Mouse (Mus musculus) ES-Bruce4 (cell line): ENCODE results near the gene Krr1. TPM values are rescaled to one million over a fixed set of nuclear protein-coding genes. Genes with fewer than 3 reads are reported as not detected.
"Not testable (repeated sequence)": the region's sequence is repeated elsewhere in the genome, so short reads cannot be mapped to it uniquely, and the experiment has no call there.

Experiments used
- H3K27ac ChIP-seq: 2 replicates; pipeline ENCODE4 v1.5.1; 2012; ENCODE audit warnings: low read length, inconsistent platforms; ENCODE audit not compliant: insufficient read depth
- H3K27me3 ChIP-seq: 2 replicates; pipeline ENCODE4 v1.6.1; 2012; ENCODE audit warnings: mild to moderate bottlenecking, low read length, inconsistent platforms; ENCODE audit not compliant: control insufficient read depth, poor library complexity, insufficient read depth, severe bottlenecking
- H3K36me3 ChIP-seq: 2 replicates; pipeline ENCODE4 v1.6.1; 2012; ENCODE audit warnings: inconsistent platforms, mild to moderate bottlenecking, low read length, moderate library complexity; ENCODE audit not compliant: control insufficient read depth, poor library complexity, insufficient read depth, severe bottlenecking
- H3K4me1 ChIP-seq: one replicate; pipeline ENCODE4 v1.8.1; 2011; ENCODE audit warnings: low read length; ENCODE audit not compliant: control insufficient read depth, insufficient read depth
- H3K4me3 ChIP-seq: 2 replicates; pipeline ENCODE4 v1.5.1; 2011; ENCODE audit warnings: low read depth, mild to moderate bottlenecking, low read length
- H3K9ac ChIP-seq: 2 replicates; pipeline ENCODE4 v1.6.1; 2012; ENCODE audit warnings: low read depth, mild to moderate bottlenecking, inconsistent platforms; ENCODE audit not compliant: poor library complexity, severe bottlenecking
- H3K9me3 ChIP-seq: replicated peaks from 2 replicates; pipeline ENCODE4 v1.6.1; 2012; ENCODE audit warnings: mild to moderate bottlenecking, low read length, inconsistent platforms; ENCODE audit not compliant: control insufficient read depth, poor library complexity, insufficient read depth, severe bottlenecking
- CTCF ChIP-seq: IDR thresholded peaks from one replicate; pipeline ENCODE4 v1.8.1; 2011; ENCODE audit warnings: low read depth, low read length
- EP300 ChIP-seq: IDR thresholded peaks from 2 replicates; pipeline ENCODE4 v1.6.1; 2011; ENCODE audit warnings: low read depth, low read length; ENCODE audit not compliant: insufficient read depth
- POLR2A ChIP-seq: IDR thresholded peaks from one replicate; pipeline ENCODE4 v1.8.1; 2011; ENCODE audit warnings: low read length; ENCODE audit not compliant: insufficient read depth
- polyA plus RNA-seq: library from polyadenylated mRNA; stranded (reverse); fragments of >200 nt; gene quantifications from 2 replicates; pipeline ENCODE4 v1.2.4, GENCODE M21; 2011; ENCODE audit warnings: low read depth; ENCODE audit not compliant: missing spikeins, insufficient read depth, insufficient read length

The Krr1 gene
- polyA plus RNA-seq, 1 experiment = 77.1 TPM

- Histone ChIP-seq H3K9me3 (no peaks in the 10 kb centered on the region), H3K9ac (no peak overlapping the region), H3K27me3 (no peaks in the 10 kb centered on the region), H3K4me1 (no peaks in the 10 kb centered on the region), H3K4me3 (no peak overlapping the region), H3K36me3 (no peaks in the 10 kb centered on the region), H3K27ac (no peak overlapping the region)
- no peak for TF ChIP-seq EP300
- TF ChIP-seq CTCF = no peak
- TF ChIP-seq POLR2A = no peak
These were observed 28.1 kb downstream of the Krr1 start for GRCm38 (mm10) chr10:112000568-112000967.

GRCm38 (mm10) chr10:112001350-112001749 is 28.9 kb downstream of the Krr1 start:
- H3K27me3 ChIP-seq = no peaks in the 10 kb centered on the region
- H3K9ac ChIP-seq = no peak overlapping the region
- H3K9me3 ChIP-seq = no peaks in the 10 kb centered on the region
- no peaks in the 10 kb centered on the region for H3K4me1 ChIP-seq
- no peak for TF ChIP-seq EP300
- no peak for TF ChIP-seq CTCF
- no peak for TF ChIP-seq POLR2A
- no peak overlapping the region for H3K4me3 ChIP-seq
- H3K27ac ChIP-seq = no peak overlapping the region
- no peaks in the 10 kb centered on the region for H3K36me3 ChIP-seq

- no peak overlapping the region for H3K4me3 ChIP-seq
- H3K4me1 ChIP-seq = no peaks in the 10 kb centered on the region
- H3K27me3 ChIP-seq = no peaks in the 10 kb centered on the region
- no peaks in the 10 kb centered on the region for H3K9me3 ChIP-seq
- H3K9ac ChIP-seq = no peak overlapping the region
- H3K36me3 ChIP-seq = no peaks in the 10 kb centered on the region
- TF ChIP-seq POLR2A (no peak), EP300 (no peak), CTCF (no peak)
- H3K27ac ChIP-seq = no peak overlapping the region
These were observed 29.5 kb downstream of the Krr1 start for GRCm38 (mm10) chr10:112001756-112002520.

GRCm38 (mm10) chr10:112002544-112003215 is 30.2 kb downstream of the Krr1 start, which contains the start of gene Glipr1:
Gene Glipr1 (minus strand): TSS chr10:112002631.
- H3K27ac ChIP-seq = no peak within 1 kb of the TSS
- no peaks in the 10 kb centered on the region for H3K9me3 ChIP-seq
- H3K4me3 ChIP-seq = no peak within 1 kb of the TSS
- H3K9ac ChIP-seq = no peak within 1 kb of the TSS
- H3K4me1 ChIP-seq = no peaks in the 10 kb centered on the region
- no peaks in the 10 kb centered on the region for H3K27me3 ChIP-seq
- no peaks in the 10 kb centered on the region for H3K36me3 ChIP-seq
- TF ChIP-seq POLR2A = no peak
- no peak for TF ChIP-seq CTCF
- no peak for TF ChIP-seq EP300

- not testable (repeated sequence) for H3K9ac ChIP-seq, H3K36me3 ChIP-seq, H3K9me3 ChIP-seq, H3K27ac ChIP-seq, H3K4me1 ChIP-seq, H3K4me3 ChIP-seq, H3K27me3 ChIP-seq
These were observed 37.0 kb downstream of the Krr1 start for GRCm38 (mm10) chr10:112009511-112009910.

- Histone ChIP-seq H3K36me3 (no peaks in the 10 kb centered on the region), H3K9me3 (no peaks in the 10 kb centered on the region), H3K9ac (no peak overlapping the region), H3K27me3 (no peaks in the 10 kb centered on the region), H3K4me1 (no peaks in the 10 kb centered on the region), H3K27ac (no peak overlapping the region), H3K4me3 (no peak overlapping the region)
- TF ChIP-seq EP300 = no peak
These were observed 51.1 kb downstream of the Krr1 start for GRCm38 (mm10) chr10:112023585-112023984.

- not testable (repeated sequence) for H3K36me3 ChIP-seq, H3K4me1 ChIP-seq, H3K27me3 ChIP-seq, H3K27ac ChIP-seq, H3K4me3 ChIP-seq, H3K9ac ChIP-seq, H3K9me3 ChIP-seq
These were observed 56.2 kb downstream of the Krr1 start for GRCm38 (mm10) chr10:112028689-112029088.
